Mouse (Mus musculus): ENCODE measurements around the gene Kcnab2.

GRCm38 (mm10) chr4:152478224-152478567 lies 525 bp upstream of the Kcnab2 start:
- TF ChIP-seq POLR2A (IDR thresholded peaks at IDR 0.05; ENCODE audit: low read depth, low read length): no peak
- TF ChIP-seq CTCF (conservative IDR thresholded peaks at IDR 0.05; ENCODE audit: insufficient read depth, insufficient read length, low read depth, low read length): no peak

Measured in kidney, adult 2 months (tissue).